Mouse (Mus musculus): ENCODE measurements around the gene 2900011O08Rik.
"Not testable (repeated sequence)": the region's sequence is repeated elsewhere in the genome, so short reads cannot be mapped to it uniquely, and the experiment has no call there.

2900011O08Rik gene

GRCm38 (mm10) chr16:14066571-14066970 is 80.2 kb downstream of the 2900011O08Rik start:
- in situ Hi-C loops (cut with MboI, MseI), result not testable (repeated sequence)

- in situ Hi-C loops (cut with MboI, MseI), result not testable (repeated sequence)
Measured at GRCm38 (mm10) chr16:14068701-14069100, 82.3 kb downstream of the 2900011O08Rik start.

GRCm38 (mm10) chr16:14070471-14071169 is 84.2 kb downstream of the 2900011O08Rik start:
- in situ Hi-C loops (cut with MboI, MseI), result no loop called here

- in situ Hi-C loops (cut with MboI, MseI), result no loop called here
Measured at GRCm38 (mm10) chr16:14082925-14083324, 96.5 kb downstream of the 2900011O08Rik start.

- in situ Hi-C loops (cut with MboI, MseI), result no loop called here
Measured at GRCm38 (mm10) chr16:14088249-14088648, 101.8 kb downstream of the 2900011O08Rik start.

GRCm38 (mm10) chr16:14089296-14089695 is 102.9 kb downstream of the 2900011O08Rik start:
- in situ Hi-C loops (cut with MboI, MseI), result no loop called here

- in situ Hi-C loops (cut with MboI, MseI), result no loop called here
Measured at GRCm38 (mm10) chr16:14091771-14092170, 105.4 kb downstream of the 2900011O08Rik start.

GRCm38 (mm10) chr16:14105891-14106290 is 119.5 kb downstream of the 2900011O08Rik start:
- in situ Hi-C loops (cut with MboI, MseI), result loop anchor here (5.0 to 10.0 kb wide), 2 partner anchors 36 to 59 kb away; partner anchors contain the start of genes Marf1 and Nde1

- in situ Hi-C loops (cut with MboI, MseI), result loop anchor here (5.0 to 10.0 kb wide), 2 partner anchors 33 to 55 kb away; partner anchors contain the start of genes Marf1 and Nde1
Measured at GRCm38 (mm10) chr16:14109651-14110230, 123.3 kb downstream of the 2900011O08Rik start.

GRCm38 (mm10) chr16:14110922-14111321 is 124.5 kb downstream of the 2900011O08Rik start:
- in situ Hi-C loops (cut with MboI, MseI), result no loop called here

GRCm38 (mm10) chr16:14112133-14112532 is 125.7 kb downstream of the 2900011O08Rik start:
- in situ Hi-C loops (cut with MboI, MseI), result no loop called here

GRCm38 (mm10) chr16:14112742-14113141 is 126.3 kb downstream of the 2900011O08Rik start:
- in situ Hi-C loops (cut with MboI, MseI), result no loop called here

- in situ Hi-C loops (cut with MboI, MseI), result no loop called here
Measured at GRCm38 (mm10) chr16:14117299-14117698, 130.9 kb downstream of the 2900011O08Rik start.

GRCm38 (mm10) chr16:14120941-14121340 is 134.5 kb downstream of the 2900011O08Rik start:
- in situ Hi-C loops (cut with MboI, MseI), result no loop called here

- in situ Hi-C loops (cut with MboI, MseI), result no loop called here
Measured at GRCm38 (mm10) chr16:14121563-14121962, 135.2 kb downstream of the 2900011O08Rik start.

GRCm38 (mm10) chr16:14122586-14122985 is 136.2 kb downstream of the 2900011O08Rik start:
- in situ Hi-C loops (cut with MboI, MseI), result no loop called here

- in situ Hi-C loops (cut with MboI, MseI), result no loop called here
Measured at GRCm38 (mm10) chr16:14123901-14124300, 137.5 kb downstream of the 2900011O08Rik start.

GRCm38 (mm10) chr16:14124709-14125108 is 138.3 kb downstream of the 2900011O08Rik start:
- in situ Hi-C loops (cut with MboI, MseI), result no loop called here

GRCm38 (mm10) chr16:14125253-14125652 is 138.8 kb downstream of the 2900011O08Rik start:
- in situ Hi-C loops (cut with MboI, MseI), result no loop called here

- in situ Hi-C loops (cut with MboI, MseI), result no loop called here
Measured at GRCm38 (mm10) chr16:14128977-14129376, 142.6 kb downstream of the 2900011O08Rik start.

GRCm38 (mm10) chr16:14130796-14131195 is 144.4 kb downstream of the 2900011O08Rik start:
- in situ Hi-C loops (cut with MboI, MseI), result no loop called here

GRCm38 (mm10) chr16:14131376-14131775 is 145.0 kb downstream of the 2900011O08Rik start:
- in situ Hi-C loops (cut with MboI, MseI), result no loop called here

GRCm38 (mm10) chr16:14131838-14132237 is 145.4 kb downstream of the 2900011O08Rik start:
- in situ Hi-C loops (cut with MboI, MseI), result no loop called here
